Mouse (Mus musculus) NIH3T3 (cell line): ENCODE data around the gene Agl.
"Not testable (repeated sequence)": the region's sequence is repeated elsewhere in the genome, so short reads cannot be mapped to it uniquely, and the experiment has no call there.

Source experiments
- DNase-seq: peaks from one replicate; pipeline ENCODE4 v3.0.0-alpha.2; 2012; ENCODE audit warnings: low read depth

The Agl gene

GRCm38 (mm10) chr3:116747648-116748047 is 60.3 kb downstream of the Agl start:
- DNase-seq = not testable (repeated sequence)

- DNase-seq = no peak
Observed at GRCm38 (mm10) chr3:116740963-116741362, 67.0 kb downstream of the Agl start.

GRCm38 (mm10) chr3:116740106-116740505 is 67.9 kb downstream of the Agl start:
- no peak for DNase-seq

- DNase-seq = peak; percentile 87
Observed at GRCm38 (mm10) chr3:116737326-116737731, 70.6 kb downstream of the Agl start.

GRCm38 (mm10) chr3:116729483-116730174 is 78.3 kb downstream of the Agl start:
- no peak for DNase-seq

GRCm38 (mm10) chr3:116726807-116727206 is 81.2 kb downstream of the Agl start:
- DNase-seq = no peak

GRCm38 (mm10) chr3:116723496-116724481 is 84.2 kb downstream of the Agl start:
- DNase-seq = no peak

GRCm38 (mm10) chr3:116722980-116723379 is 85.0 kb downstream of the Agl start:
- no peak for DNase-seq

- DNase-seq = no peak
Observed at GRCm38 (mm10) chr3:116718951-116719350, 89.0 kb downstream of the Agl start.

- DNase-seq = no peak
Observed at GRCm38 (mm10) chr3:116713031-116713430, 94.9 kb downstream of the Agl start.

- DNase-seq = peak; percentile 34
Observed at GRCm38 (mm10) chr3:116712436-116712881, 95.5 kb downstream of the Agl start, which contains the start of gene Slc35a3. TSS of gene Slc35a3 (minus strand) at chr3:116712831.

- peak; percentile 87 for DNase-seq
Observed at GRCm38 (mm10) chr3:116711624-116712435, 96.1 kb downstream of the Agl start.

- DNase-seq = no peak
Observed at GRCm38 (mm10) chr3:116710941-116711340, 97.0 kb downstream of the Agl start.

- no peak for DNase-seq
Observed at GRCm38 (mm10) chr3:116705637-116706204, 102.2 kb downstream of the Agl start.

GRCm38 (mm10) chr3:116703835-116704234 is 104.1 kb downstream of the Agl start:
- DNase-seq = no peak

GRCm38 (mm10) chr3:116702647-116703272 is 105.2 kb downstream of the Agl start:
- no peak for DNase-seq

- DNase-seq = no peak
Observed at GRCm38 (mm10) chr3:116701601-116702000, 106.4 kb downstream of the Agl start.

- no peak for DNase-seq
Observed at GRCm38 (mm10) chr3:116698786-116699185, 109.2 kb downstream of the Agl start.

- DNase-seq = no peak
Observed at GRCm38 (mm10) chr3:116695666-116695985, 112.3 kb downstream of the Agl start.

GRCm38 (mm10) chr3:116694955-116695665 is 112.9 kb downstream of the Agl start:
- DNase-seq = no peak

- no peak for DNase-seq
Observed at GRCm38 (mm10) chr3:116694312-116694711, 113.7 kb downstream of the Agl start.
